Mouse (Mus musculus) erythroblast, embryonic 14.5 days (primary cell): Measurements from ENCODE around the gene Mta1.

ENCODE experiments used
- GATA1 ChIP-seq: IDR thresholded peaks from 2 replicates; pipeline ENCODE4 v1.6.1; 2012; ENCODE audit warnings: low read length, inconsistent platforms, mixed read lengths
- TAL1 ChIP-seq: IDR thresholded peaks from 3 replicates; pipeline ENCODE4 v1.6.1; 2012; ENCODE audit warnings: low read length, inconsistent platforms, mixed read lengths

GRCm38 (mm10) chr12:113132567-113132966, 34.5 kb downstream of the Mta1 start:
- TF ChIP-seq TAL1: no peak
- no peak for TF ChIP-seq GATA1
